Mouse (Mus musculus): ENCODE measurements around the gene Rbck1.

DNA sequence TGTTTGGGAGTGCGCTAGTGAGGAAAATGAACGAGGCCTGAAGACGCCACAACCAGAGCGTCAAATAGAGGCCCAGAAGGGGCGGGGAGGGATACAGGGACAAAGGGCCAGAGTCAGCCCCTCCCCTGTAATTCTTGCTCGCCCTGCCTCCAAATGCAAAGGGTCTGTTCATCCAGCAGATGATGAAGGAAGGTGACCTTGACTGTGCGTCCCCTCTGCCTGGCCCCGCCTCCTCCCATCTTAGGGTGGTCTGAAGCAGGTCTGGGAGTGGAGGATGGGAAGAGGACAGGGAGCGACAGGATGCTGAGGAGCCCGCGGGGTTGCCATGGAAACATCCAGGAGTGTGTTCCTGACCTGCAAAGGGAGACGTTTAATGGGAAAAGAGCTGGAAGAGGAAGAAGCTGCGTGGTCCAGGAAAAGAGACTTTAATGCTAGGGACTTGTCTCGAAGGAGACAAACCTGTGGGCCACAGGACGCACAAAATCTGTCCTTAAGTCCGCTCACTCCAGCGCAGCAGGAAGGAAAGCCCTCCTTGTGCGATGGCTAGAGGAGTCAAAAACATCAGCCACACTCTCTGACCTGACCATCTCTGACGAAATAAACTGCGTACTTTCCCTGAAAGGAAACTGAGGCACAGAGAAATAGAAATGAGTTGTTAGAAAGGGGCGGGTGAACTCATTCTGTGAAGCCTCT is 43.3 kb upstream of the Rbck1 start:
- TF ChIP-seq CTCF (IDR thresholded peaks at IDR 0.05; ENCODE audit: borderline replicate concordance, extremely low read depth, insufficient read depth, insufficient read length): no peak
- TF ChIP-seq POLR2A (IDR thresholded peaks at IDR 0.05; ENCODE audit: borderline replicate concordance, extremely low read depth, insufficient read depth, insufficient read length, poor library complexity, severe bottlenecking): no peak

Measured in brain, embryonic 14.5 days (tissue).